Mouse (Mus musculus) hindbrain, embryonic 16.5 days (tissue): ENCODE data around the gene Pappa2. TPM values are rescaled to one million over a fixed set of nuclear protein-coding genes. Genes with fewer than 3 reads are reported as not detected.

Experiments used
- ATAC-seq: fragments of 200-750 bp; cut with Nextera tagmentation; 2 replicates; pipeline ENCODE4 v1.8.0; 2017; ENCODE audit warnings: moderate TSS enrichment, moderate library complexity
- H3K27ac ChIP-seq: fragments of 300-500 bp; sonication (generic); 2 replicates; pipeline ENCODE4 v1.5.1; 2014; ENCODE audit warnings: low read depth, mild to moderate bottlenecking, control low read depth, low read length, moderate library complexity
- H3K27me3 ChIP-seq: fragments of 300-500 bp; sonication (generic); replicated peaks from 2 replicates; pipeline ENCODE4 v1.6.1; 2014; ENCODE audit warnings: low read length; ENCODE audit not compliant: control insufficient read depth, insufficient read depth
- H3K36me3 ChIP-seq: fragments of 300-500 bp; sonication (generic); 2 replicates; pipeline ENCODE4 v1.6.1; 2014; ENCODE audit warnings: mild to moderate bottlenecking, low read length, moderate library complexity, mixed read lengths; ENCODE audit not compliant: control insufficient read depth, insufficient read depth
- H3K4me1 ChIP-seq: fragments of 300-500 bp; sonication (generic); 2 replicates; pipeline ENCODE4 v1.6.1; 2014; ENCODE audit warnings: low read depth, low read length; ENCODE audit not compliant: control insufficient read depth, insufficient read depth
- H3K4me2 ChIP-seq: fragments of 300-500 bp; sonication (generic); 2 replicates; pipeline ENCODE4 v1.6.1; 2014; ENCODE audit warnings: mild to moderate bottlenecking, low read length, control low read depth, moderate library complexity
- H3K4me3 ChIP-seq: fragments of 300-500 bp; sonication (generic); 2 replicates; pipeline ENCODE4 v1.5.1; 2014; ENCODE audit warnings: mild to moderate bottlenecking, low read length, control low read depth, moderate library complexity
- H3K9ac ChIP-seq: fragments of 300-500 bp; sonication (generic); 2 replicates; pipeline ENCODE4 v1.6.1; 2014; ENCODE audit warnings: low read depth, mild to moderate bottlenecking, control low read depth, low read length, moderate library complexity
- H3K9me3 ChIP-seq: fragments of 300-500 bp; sonication (generic); 2 replicates; pipeline ENCODE4 v1.6.1; 2014; ENCODE audit warnings: mild to moderate bottlenecking, low read length, moderate library complexity; ENCODE audit not compliant: control insufficient read depth
- WGBS: fragments of 180-500 bp; shearing (Covaris S2); extraction: QIAGEN DNeasy Blood & Tissue Kit; methylation state at CpG from one replicate; pipeline ENCODE4 v1.1.7; 2014; 5-methylcytosine and 5-hydroxymethylcytosine counted together
- polyA plus RNA-seq: library from polyadenylated mRNA; unstranded; fragments of >200 nt; fragmentation: Nextera tagmentation; extraction: Ambion mirVana; gene quantifications from 2 replicates; pipeline ENCODE4 v1.2.1, GENCODE M21; 2015

Pappa2 gene
- polyA plus RNA-seq, 1 experiment from 2014 or later: 0.79 TPM

DNA sequence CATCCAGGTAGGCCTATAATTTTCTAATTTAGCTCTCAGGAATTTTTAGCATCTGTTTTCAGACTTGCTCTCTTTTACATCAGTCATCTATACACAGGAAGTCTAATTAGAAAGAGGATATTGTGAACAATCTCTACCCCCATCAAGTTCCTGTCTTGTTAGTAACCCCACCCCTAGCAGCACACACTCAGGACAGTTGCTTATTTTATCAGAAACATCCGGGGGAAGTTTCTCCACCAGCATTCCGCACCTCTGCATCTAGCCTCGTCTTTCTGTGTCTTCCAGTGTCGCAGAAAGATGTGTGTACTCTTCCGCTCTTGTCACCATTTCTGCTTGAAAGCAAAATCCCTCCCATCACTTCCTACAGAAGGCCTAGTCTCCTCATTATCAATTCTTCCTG lies 59.8 kb downstream of the Pappa2 start:
- no peak overlapping the region for H3K27ac ChIP-seq
- H3K4me2 ChIP-seq: no peak overlapping the region
- WGBS: 83% methylated on average over 5 of the region's 5 CpGs
- no peaks in the 10 kb centered on the region for H3K9me3 ChIP-seq
- no peak for ATAC-seq
- no peak overlapping the region for H3K4me3 ChIP-seq
- H3K36me3 ChIP-seq: no peaks in the 10 kb centered on the region
- H3K27me3 ChIP-seq: no peaks in the 10 kb centered on the region
- no peak overlapping the region for H3K9ac ChIP-seq
- no peaks in the 10 kb centered on the region for H3K4me1 ChIP-seq

DNA sequence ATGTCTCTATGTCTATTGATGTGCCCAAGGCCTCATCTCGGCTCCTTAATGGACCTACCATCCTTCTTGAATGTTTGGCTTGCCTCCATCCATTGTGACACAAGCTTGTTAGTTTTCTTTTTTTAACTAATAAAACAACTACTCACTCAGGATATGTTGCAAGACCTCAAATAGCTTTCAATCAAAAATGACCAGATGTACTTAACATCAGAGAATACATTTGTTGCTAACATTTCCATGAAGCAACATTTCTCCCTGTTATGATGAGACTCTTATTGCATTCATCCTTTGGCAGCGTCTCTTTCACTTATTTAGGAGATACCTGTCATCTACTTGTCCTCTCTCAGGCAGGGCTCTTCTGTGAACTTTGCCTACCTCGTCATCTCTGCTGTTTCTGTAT lies 61.4 kb downstream of the Pappa2 start:
- no peak for ATAC-seq
- H3K9me3 ChIP-seq: no peaks in the 10 kb centered on the region
- H3K4me2 ChIP-seq: no peak overlapping the region
- no peaks in the 10 kb centered on the region for H3K4me1 ChIP-seq
- no peak overlapping the region for H3K4me3 ChIP-seq
- 83% methylated on average over 3 of the region's 3 CpGs for WGBS
- H3K27ac ChIP-seq: no peak overlapping the region
- H3K27me3 ChIP-seq: no peaks in the 10 kb centered on the region
- H3K36me3 ChIP-seq: no peaks in the 10 kb centered on the region
- no peak overlapping the region for H3K9ac ChIP-seq

DNA sequence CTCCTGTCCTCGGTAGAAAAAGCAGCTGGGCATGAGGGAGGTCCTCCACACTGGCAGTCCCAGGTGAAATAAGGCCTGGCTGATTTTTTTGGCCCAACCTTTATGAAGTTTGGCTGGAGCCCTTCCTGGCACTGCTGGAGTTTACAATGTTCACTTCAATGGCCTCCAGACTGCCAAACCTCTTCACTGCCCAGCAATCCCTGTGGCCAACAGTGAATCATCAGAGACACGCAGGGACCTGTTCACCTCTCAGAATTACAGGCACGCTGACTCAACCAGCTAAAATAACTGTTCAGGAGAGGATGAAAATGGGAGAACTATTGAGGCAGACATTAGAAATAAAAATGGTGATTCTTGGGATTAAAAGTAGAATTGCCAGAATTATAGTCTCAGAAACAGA lies 63.2 kb downstream of the Pappa2 start:
- no peak overlapping the region for H3K9ac ChIP-seq
- no peak overlapping the region for H3K27ac ChIP-seq
- ATAC-seq: no peak
- H3K27me3 ChIP-seq: no peaks in the 10 kb centered on the region
- H3K36me3 ChIP-seq: no peaks in the 10 kb centered on the region
- no peak overlapping the region for H3K4me2 ChIP-seq
- WGBS: 87% methylated on average over 3 of the region's 3 CpGs
- H3K9me3 ChIP-seq: no peaks in the 10 kb centered on the region
- no peak overlapping the region for H3K4me3 ChIP-seq
- H3K4me1 ChIP-seq: no peaks in the 10 kb centered on the region

DNA sequence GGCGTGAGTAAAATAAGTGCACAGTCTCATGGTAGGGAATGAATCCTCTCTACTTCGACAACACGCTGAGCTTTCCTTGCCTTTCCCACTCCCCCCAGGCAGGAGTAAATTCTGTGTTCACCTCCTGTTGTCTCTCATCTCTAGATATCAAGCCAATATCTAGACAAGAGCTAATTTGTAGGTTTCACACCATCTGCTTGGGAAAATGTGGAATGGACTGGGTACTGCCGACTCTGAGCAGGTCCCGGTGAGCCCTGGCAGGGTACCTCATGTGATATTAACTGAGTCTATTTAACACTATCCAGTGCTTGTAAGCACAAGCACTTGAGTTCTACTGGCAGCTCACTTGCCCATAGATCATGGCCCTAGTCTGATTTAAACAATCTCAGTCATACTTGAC lies 64.7 kb downstream of the Pappa2 start:
- no peak for ATAC-seq
- WGBS: 90% methylated on average over 5 of the region's 5 CpGs
- H3K4me1 ChIP-seq: no peaks in the 10 kb centered on the region
- no peak overlapping the region for H3K4me3 ChIP-seq
- H3K27me3 ChIP-seq: no peaks in the 10 kb centered on the region
- H3K36me3 ChIP-seq: no peaks in the 10 kb centered on the region
- no peak overlapping the region for H3K27ac ChIP-seq
- H3K9ac ChIP-seq: no peak overlapping the region
- no peaks in the 10 kb centered on the region for H3K9me3 ChIP-seq
- H3K4me2 ChIP-seq: no peak overlapping the region

DNA sequence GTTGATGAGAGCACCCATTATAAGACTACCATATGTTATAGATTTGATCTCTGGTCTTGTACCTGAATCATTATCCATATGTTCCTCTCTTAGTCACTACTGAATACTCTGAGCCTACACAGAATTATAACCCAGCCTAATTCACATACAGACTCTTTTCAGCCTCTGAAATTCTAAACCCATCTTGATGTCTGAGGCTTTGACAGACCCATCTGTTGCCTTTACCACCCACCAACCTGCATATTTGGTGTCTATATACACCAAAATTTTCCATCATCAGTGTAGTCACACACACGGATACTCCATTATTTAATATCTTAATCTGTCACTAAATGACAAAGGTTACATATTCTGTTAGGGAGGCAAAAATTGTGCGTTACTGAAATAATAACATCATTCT lies 69.6 kb downstream of the Pappa2 start:
- H3K9ac ChIP-seq: no peak overlapping the region
- WGBS: 92% methylated on average over 2 of the region's 2 CpGs
- H3K27ac ChIP-seq: no peak overlapping the region
- no peaks in the 10 kb centered on the region for H3K36me3 ChIP-seq
- H3K4me3 ChIP-seq: no peak overlapping the region
- no peaks in the 10 kb centered on the region for H3K27me3 ChIP-seq
- no peak overlapping the region for H3K4me2 ChIP-seq
- H3K4me1 ChIP-seq: no peaks in the 10 kb centered on the region
- ATAC-seq: no peak
- no peaks in the 10 kb centered on the region for H3K9me3 ChIP-seq

DNA sequence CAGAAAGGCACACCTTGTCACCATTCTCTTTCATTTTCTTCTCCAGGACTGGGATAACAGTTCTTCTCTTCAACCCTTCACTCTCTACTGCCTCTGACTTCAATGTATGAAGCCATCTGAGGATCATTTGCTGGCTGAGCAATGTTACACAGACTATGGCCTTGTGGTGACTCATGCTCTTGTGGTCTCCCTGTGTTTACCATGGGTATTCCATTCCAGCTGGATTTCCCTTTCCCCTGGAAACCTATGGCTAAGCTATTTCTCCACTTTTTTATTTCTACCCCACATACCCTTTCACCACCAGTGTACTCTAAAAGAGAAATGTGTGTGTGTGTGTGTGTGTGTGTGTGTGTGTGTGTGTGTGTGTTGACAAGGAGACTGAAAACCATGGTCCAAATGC lies 83.0 kb downstream of the Pappa2 start:
- Histone ChIP-seq H3K27me3 (no peaks in the 10 kb centered on the region), H3K27ac (no peak overlapping the region), H3K4me1 (no peaks in the 10 kb centered on the region), H3K36me3 (no peaks in the 10 kb centered on the region), H3K4me3 (no peak overlapping the region), H3K4me2 (no peak overlapping the region), H3K9ac (no peak overlapping the region), H3K9me3 (no peaks in the 10 kb centered on the region)
- ATAC-seq: no peak

DNA sequence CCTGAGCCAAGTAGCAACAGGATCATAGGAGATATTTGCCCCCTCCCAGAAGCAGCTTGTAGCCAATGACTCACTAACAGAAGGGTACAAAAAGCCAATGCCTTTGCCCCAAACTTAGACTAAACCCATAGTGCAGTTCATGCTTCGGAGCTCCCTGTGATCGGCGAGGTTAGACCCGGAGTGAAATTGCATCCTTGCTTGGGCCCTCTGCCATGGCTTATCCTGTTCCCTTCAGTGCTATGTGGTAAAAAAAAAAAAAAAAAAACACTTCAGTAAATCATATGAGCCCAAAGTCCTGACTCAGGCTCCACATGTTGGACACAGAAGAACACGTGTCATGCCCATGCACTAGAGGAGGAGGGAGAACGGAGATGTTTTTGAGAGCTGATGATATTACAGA lies 85.8 kb downstream of the Pappa2 start:
- Histone ChIP-seq H3K4me2 (no peak overlapping the region), H3K27me3 (no peaks in the 10 kb centered on the region), H3K9me3 (no peaks in the 10 kb centered on the region), H3K9ac (no peak overlapping the region), H3K27ac (no peak overlapping the region), H3K4me3 (no peak overlapping the region), H3K4me1 (no peaks in the 10 kb centered on the region), H3K36me3 (no peaks in the 10 kb centered on the region)
- WGBS: 92% methylated on average over 6 of the region's 6 CpGs
- ATAC-seq: no peak

DNA sequence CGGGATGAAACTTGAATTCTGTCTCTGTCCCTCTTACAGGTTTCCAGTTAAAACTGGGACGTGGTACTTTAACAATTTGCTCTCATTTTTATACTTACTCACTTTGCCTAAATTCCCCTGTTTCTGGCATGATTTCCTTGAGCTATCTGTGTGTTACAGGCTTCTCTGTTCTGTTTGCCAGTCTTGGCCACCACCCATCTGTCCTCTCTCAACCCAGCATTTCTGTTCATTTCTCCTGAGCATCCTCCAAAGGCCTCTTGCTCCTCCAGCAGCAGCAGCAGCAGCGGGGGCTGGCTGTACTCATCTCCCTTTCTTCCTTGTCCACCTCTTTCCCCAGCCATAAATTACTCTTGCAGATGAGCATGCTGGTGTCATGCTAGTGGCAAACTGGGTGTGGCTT lies 104.8 kb downstream of the Pappa2 start:
- Histone ChIP-seq H3K27me3 (no peaks in the 10 kb centered on the region), H3K9me3 (no peaks in the 10 kb centered on the region), H3K4me3 (no peak overlapping the region), H3K9ac (no peak overlapping the region), H3K4me1 (no peaks in the 10 kb centered on the region), H3K36me3 (no peaks in the 10 kb centered on the region), H3K4me2 (no peak overlapping the region), H3K27ac (no peak overlapping the region)
- 78% methylated on average over 3 of the region's 3 CpGs for WGBS
- no peak for ATAC-seq

DNA sequence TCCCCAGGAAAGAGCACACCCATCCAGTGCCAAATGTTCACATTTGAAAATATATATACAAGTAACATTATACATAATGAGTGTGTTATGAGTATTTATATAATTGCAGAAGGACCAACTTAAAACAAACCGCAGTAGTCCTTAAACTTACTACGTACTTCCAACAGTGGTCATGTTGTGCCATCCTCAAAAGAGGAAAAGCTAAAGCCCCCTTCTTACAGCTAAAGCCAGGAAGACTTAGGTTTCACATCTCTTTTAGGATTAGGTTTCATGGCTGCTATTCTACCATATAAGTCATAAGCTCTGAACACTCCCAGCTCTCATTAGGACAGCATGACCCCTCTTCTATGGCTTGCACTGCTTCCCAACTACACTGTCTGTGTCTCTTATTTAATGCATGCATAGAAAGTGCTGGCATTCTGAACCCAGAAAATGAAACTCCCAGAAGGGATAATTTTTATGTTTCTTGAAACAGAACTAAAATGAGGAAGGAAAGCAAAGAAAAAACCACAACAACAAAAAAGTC lies 105.7 kb downstream of the Pappa2 start:
- WGBS: 96% methylated on average over 2 of the region's 2 CpGs
- no peak overlapping the region for H3K4me2 ChIP-seq
- no peak for ATAC-seq
- H3K4me1 ChIP-seq: no peaks in the 10 kb centered on the region
- H3K4me3 ChIP-seq: no peak overlapping the region
- no peak overlapping the region for H3K9ac ChIP-seq
- no peaks in the 10 kb centered on the region for H3K36me3 ChIP-seq
- no peaks in the 10 kb centered on the region for H3K9me3 ChIP-seq
- no peaks in the 10 kb centered on the region for H3K27me3 ChIP-seq
- no peak overlapping the region for H3K27ac ChIP-seq

DNA sequence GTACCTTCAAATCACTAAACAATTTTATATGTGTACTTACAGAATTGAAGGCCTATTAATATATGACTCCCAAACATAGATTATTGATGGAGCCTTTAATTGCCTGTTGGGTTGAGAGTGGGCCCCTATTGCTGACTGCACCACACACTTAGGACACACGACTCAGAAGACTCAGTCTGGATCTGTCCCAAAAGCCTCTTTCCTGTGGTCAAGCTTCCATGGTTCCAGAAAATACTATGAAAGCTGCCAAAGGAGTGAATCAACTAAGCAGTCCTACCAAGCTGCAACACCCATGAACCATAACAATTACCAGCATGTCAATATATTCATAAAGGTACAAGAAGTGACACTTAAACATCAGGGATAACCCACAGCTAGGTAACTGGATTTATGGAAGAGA lies 106.7 kb downstream of the Pappa2 start:
- H3K4me2 ChIP-seq: no peak overlapping the region
- no peaks in the 10 kb centered on the region for H3K4me1 ChIP-seq
- H3K9ac ChIP-seq: no peak overlapping the region
- H3K27me3 ChIP-seq: no peaks in the 10 kb centered on the region
- no peak overlapping the region for H3K27ac ChIP-seq
- no peaks in the 10 kb centered on the region for H3K36me3 ChIP-seq
- 67% methylated on average over 1 of the region's 1 CpGs for WGBS
- no peaks in the 10 kb centered on the region for H3K9me3 ChIP-seq
- no peak overlapping the region for H3K4me3 ChIP-seq
- ATAC-seq: no peak
